Mouse (Mus musculus) E14TG2a.4 (cell line): ENCODE results near the gene Krtap16-1.

Experiments
- CTCF ChIP-seq: conservative IDR thresholded peaks from 2 replicates; pipeline ENCODE4 v1.5.1; 2014; ENCODE audit warnings: low read length
- POU5F1 ChIP-seq: IDR thresholded peaks from 2 replicates; pipeline ENCODE4 v1.6.1; 2014; ENCODE audit warnings: low read length, borderline replicate concordance

DNA sequence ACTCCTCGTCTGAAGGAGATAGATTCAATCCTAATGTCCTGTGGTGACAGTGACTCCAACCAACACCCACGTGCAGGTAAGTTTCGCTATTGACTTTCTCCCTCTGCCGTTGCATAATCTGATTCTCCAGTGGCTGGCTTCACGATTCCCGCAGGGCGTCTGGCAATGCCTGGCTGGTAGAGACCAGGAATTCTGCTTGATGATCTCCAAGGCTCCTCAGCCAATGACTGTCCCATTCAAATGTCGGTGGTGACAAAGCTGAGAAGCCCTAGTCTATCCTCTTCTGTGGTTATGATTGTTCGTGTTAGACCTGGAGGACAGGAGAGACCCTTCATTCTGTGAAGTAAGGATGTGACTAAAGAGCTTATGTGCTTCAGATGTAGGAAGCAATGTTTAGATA, 3.7 kb downstream of the Krtap16-1 start:
- TF ChIP-seq CTCF (no peak), POU5F1 (no peak)
